Mouse (Mus musculus) C2C12 (cell line): Measurements from ENCODE around the gene Krtap1-4.

Experiments used
- CTCF ChIP-seq: IDR thresholded peaks from one replicate; pipeline ENCODE4 v1.5.1; 2011; ENCODE audit not compliant: control insufficient read depth, insufficient read depth, insufficient read length
- USF1 ChIP-seq: IDR thresholded peaks from one replicate; pipeline ENCODE4 v1.6.1; 2011; ENCODE audit warnings: low read depth, mild to moderate bottlenecking, control low read depth, moderate library complexity

DNA sequence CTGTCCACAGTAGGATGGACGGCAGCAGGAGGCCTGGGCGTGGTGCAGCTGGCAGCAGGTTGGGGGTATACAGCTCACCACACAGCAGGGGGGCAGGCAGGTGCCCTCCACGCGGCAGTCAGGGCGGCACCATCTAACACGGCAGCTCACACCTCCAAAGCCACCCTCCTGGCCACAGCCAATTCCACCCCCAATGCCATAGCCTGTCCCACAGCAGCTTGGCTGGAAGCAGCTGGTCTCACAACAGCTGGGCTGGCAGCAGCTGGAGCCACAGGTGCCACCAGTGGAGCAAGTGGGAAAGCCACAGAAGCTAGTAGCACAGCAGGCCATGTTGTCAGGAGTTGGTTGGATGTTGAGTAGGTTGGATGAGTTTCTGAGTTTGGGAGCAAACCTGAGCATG lies 2.8 kb downstream of the Krtap1-4 start, which contains the start of gene Krtap1-5:
- TF ChIP-seq USF1: no peak
- no peak for TF ChIP-seq CTCF
